Mouse (Mus musculus) lung, adult 2 months (tissue): Measurements from ENCODE around the gene Adamts4.

Experiments used
- CTCF ChIP-seq: fragments of 200-500 bp; IDR thresholded peaks from 2 replicates; pipeline ENCODE4 v1.5.1; 2011; ENCODE audit warnings: mild to moderate bottlenecking, low read length, control low read depth; ENCODE audit not compliant: insufficient read depth
- POLR2A ChIP-seq: fragments of 200-500 bp; IDR thresholded peaks from 2 replicates; pipeline ENCODE4 v1.6.1; 2011; ENCODE audit warnings: low read depth, mild to moderate bottlenecking, control low read depth, low read length, borderline replicate concordance; ENCODE audit errors: extremely low read depth

DNA sequence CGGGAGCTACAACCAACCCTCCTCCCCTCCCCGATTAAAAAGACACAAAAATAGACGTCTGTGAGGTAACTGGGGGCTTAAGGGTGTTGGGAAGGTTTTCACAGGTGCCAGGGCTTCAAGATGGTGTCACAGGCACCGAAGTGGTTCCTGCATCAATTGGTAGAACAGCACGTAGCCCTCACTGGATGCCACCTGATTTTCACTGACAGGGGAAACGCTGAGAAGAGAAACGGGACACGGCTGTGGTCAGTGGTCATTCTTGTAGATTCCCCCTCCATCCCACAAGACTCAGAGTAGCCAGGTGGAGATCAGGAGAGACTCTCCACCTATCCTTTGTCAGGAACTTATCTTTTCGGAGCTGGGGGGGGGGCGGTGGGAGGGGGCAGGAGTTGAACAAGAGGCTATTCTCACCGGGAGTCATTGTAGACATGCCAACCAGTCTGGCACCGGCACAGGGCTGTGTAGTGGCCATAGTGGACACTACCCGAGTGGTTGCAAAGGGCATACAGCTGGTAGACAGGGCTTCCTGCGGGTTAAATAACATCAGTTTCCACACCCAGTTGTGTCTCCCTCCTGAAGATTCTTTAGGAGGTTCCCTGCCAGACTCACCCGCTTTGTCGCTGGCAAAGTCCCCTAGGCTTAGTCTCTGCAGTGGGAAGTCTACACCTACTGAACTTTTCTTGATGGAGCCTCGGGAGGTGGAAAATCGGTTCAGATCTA lies 32.0 kb downstream of the Adamts4 start:
- TF ChIP-seq POLR2A (no peak), CTCF (no peak)
